Mouse (Mus musculus): Measurements from ENCODE around the gene Tef. TPM values are rescaled to one million over a fixed set of nuclear protein-coding genes. Genes with fewer than 3 reads are reported as not detected.
A peak's percentile ranks its signal among the peaks of the same experiment; 100 is the strongest.

The Tef gene
- polyA plus RNA-seq, 2 experiments from 2014 or later, result 5.2 to 7.3 TPM

GRCm38 (mm10) chr15:81829208-81829580, 27.0 kb downstream of the Tef start:
- ATAC-seq, result no peak

- no peak for ATAC-seq
These were observed 28.3 kb downstream of the Tef start for GRCm38 (mm10) chr15:81830530-81830929.

- peak; percentile 85 for ATAC-seq
These were observed 29.1 kb downstream of the Tef start for GRCm38 (mm10) chr15:81831136-81831825.

GRCm38 (mm10) chr15:81832219-81832618, 30.0 kb downstream of the Tef start:
- ATAC-seq, result no peak

GRCm38 (mm10) chr15:81833481-81833880, 31.3 kb downstream of the Tef start:
- no peak for ATAC-seq

GRCm38 (mm10) chr15:81834171-81834841, 32.1 kb downstream of the Tef start:
- ATAC-seq, result no peak

- ATAC-seq, result no peak
These were observed 33.0 kb downstream of the Tef start for GRCm38 (mm10) chr15:81835007-81835880.

- no peak for ATAC-seq
These were observed 34.1 kb downstream of the Tef start for GRCm38 (mm10) chr15:81836124-81836821.

GRCm38 (mm10) chr15:81836966-81837920, 35.0 kb downstream of the Tef start:
- no peak for ATAC-seq

GRCm38 (mm10) chr15:81838554-81839235, 36.5 kb downstream of the Tef start:
- no peak for ATAC-seq

GRCm38 (mm10) chr15:81839634-81840033, 37.4 kb downstream of the Tef start:
- no peak for ATAC-seq

- ATAC-seq, result no peak
These were observed 38.1 kb downstream of the Tef start for GRCm38 (mm10) chr15:81840306-81840705.

GRCm38 (mm10) chr15:81842275-81842674, 40.1 kb downstream of the Tef start:
- no peak for ATAC-seq

GRCm38 (mm10) chr15:81845033-81845625, 42.9 kb downstream of the Tef start:
- ATAC-seq, result no peak

GRCm38 (mm10) chr15:81845724-81846123, 43.5 kb downstream of the Tef start:
- ATAC-seq, result no peak

- ATAC-seq, result no peak
These were observed 44.5 kb downstream of the Tef start for GRCm38 (mm10) chr15:81846755-81847154.

- ATAC-seq, result no peak
These were observed 44.9 kb downstream of the Tef start for GRCm38 (mm10) chr15:81847161-81847560.

GRCm38 (mm10) chr15:81847861-81848260, 45.6 kb downstream of the Tef start:
- no peak for ATAC-seq

- peak; percentile 63 for ATAC-seq
These were observed 46.1 kb downstream of the Tef start for GRCm38 (mm10) chr15:81848301-81848700.

GRCm38 (mm10) chr15:81849104-81849503, 46.9 kb downstream of the Tef start:
- ATAC-seq, result no peak
